Mouse (Mus musculus) heart, postnatal 0 days (tissue): ENCODE measurements around the gene Rmdn3. TPM values are rescaled to one million over a fixed set of nuclear protein-coding genes. Genes with fewer than 3 reads are reported as not detected.
A peak's percentile ranks its signal among the peaks of the same experiment; 100 is the strongest.

Experiments used
- ATAC-seq: fragments of 200-750 bp; cut with Nextera tagmentation; 2 replicates; pipeline ENCODE4 v1.8.0; 2017; ENCODE audit warnings: low read depth, moderate number of reproducible peaks, moderate library complexity; ENCODE audit not compliant: insufficient read depth
- DNase-seq: peaks from one replicate; pipeline ENCODE4 v3.0.0-alpha.2; 2016; ENCODE audit warnings: low spot score
- H3K27ac ChIP-seq: fragments of 300-500 bp; sonication (generic); 2 replicates; pipeline ENCODE4 v1.5.1; 2014; ENCODE audit warnings: low read depth, mild to moderate bottlenecking
- H3K27me3 ChIP-seq: fragments of 300-500 bp; sonication (generic); 2 replicates; pipeline ENCODE4 v1.6.1; 2014; ENCODE audit warnings: low read length, mixed read lengths; ENCODE audit not compliant: control insufficient read depth, insufficient read depth
- H3K36me3 ChIP-seq: fragments of 300-500 bp; sonication (generic); replicated peaks from 2 replicates; pipeline ENCODE4 v1.6.1; 2014; ENCODE audit warnings: low read length, mixed read lengths; ENCODE audit not compliant: control insufficient read depth, insufficient read depth
- H3K4me1 ChIP-seq: fragments of 300-500 bp; sonication (generic); 2 replicates; pipeline ENCODE4 v1.6.1; 2014; ENCODE audit warnings: antibody characterized with exemption; ENCODE audit not compliant: control insufficient read depth, insufficient read depth
- H3K4me2 ChIP-seq: fragments of 300-500 bp; sonication (generic); 2 replicates; pipeline ENCODE4 v1.6.1; 2014; ENCODE audit warnings: low read depth, mild to moderate bottlenecking, low read length, moderate library complexity
- H3K4me3 ChIP-seq: fragments of 300-500 bp; sonication (generic); 2 replicates; pipeline ENCODE4 v1.5.1; 2014; ENCODE audit warnings: low read depth, low read length
- H3K9ac ChIP-seq: fragments of 300-500 bp; sonication (generic); replicated peaks from 2 replicates; pipeline ENCODE4 v1.6.1; 2014; ENCODE audit warnings: low read depth, low read length, mixed read lengths
- H3K9me3 ChIP-seq: fragments of 300-500 bp; sonication (generic); replicated peaks from 2 replicates; pipeline ENCODE4 v1.6.1; 2016; ENCODE audit warnings: low read length; ENCODE audit not compliant: control insufficient read depth
- CTCF ChIP-seq: IDR thresholded peaks from 2 replicates; pipeline ENCODE4 v1.5.1; 2016; ENCODE audit warnings: antibody characterized with exemption, control low read depth, low read depth
- EP300 ChIP-seq: IDR thresholded peaks from 2 replicates; pipeline ENCODE4 v1.6.1; 2016; ENCODE audit warnings: antibody characterized with exemption, low read depth
- WGBS: fragments of 180-500 bp; shearing (Covaris S2); extraction: QIAGEN DNeasy Blood & Tissue Kit; methylation state at CpG from one replicate; pipeline ENCODE4 v1.1.7; 2014; 5-methylcytosine and 5-hydroxymethylcytosine counted together
- polyA plus RNA-seq: library from polyadenylated mRNA; unstranded; fragments of >200 nt; fragmentation: Nextera tagmentation; extraction: Ambion mirVana; gene quantifications from 2 replicates; pipeline ENCODE4 v1.2.1, GENCODE M21; 2015
- total RNA-seq: library from RNA; depleted of rRNA; stranded (reverse); fragments of >200 nt; gene quantifications from 2 replicates; pipeline ENCODE4 v1.2.3, GENCODE M21; 2014; ENCODE audit warnings: low replicate concordance

Rmdn3 gene
- total and polyA plus RNA-seq, 2 experiments from 2014 or later, result 14.4 to 17.0 TPM

DNA sequence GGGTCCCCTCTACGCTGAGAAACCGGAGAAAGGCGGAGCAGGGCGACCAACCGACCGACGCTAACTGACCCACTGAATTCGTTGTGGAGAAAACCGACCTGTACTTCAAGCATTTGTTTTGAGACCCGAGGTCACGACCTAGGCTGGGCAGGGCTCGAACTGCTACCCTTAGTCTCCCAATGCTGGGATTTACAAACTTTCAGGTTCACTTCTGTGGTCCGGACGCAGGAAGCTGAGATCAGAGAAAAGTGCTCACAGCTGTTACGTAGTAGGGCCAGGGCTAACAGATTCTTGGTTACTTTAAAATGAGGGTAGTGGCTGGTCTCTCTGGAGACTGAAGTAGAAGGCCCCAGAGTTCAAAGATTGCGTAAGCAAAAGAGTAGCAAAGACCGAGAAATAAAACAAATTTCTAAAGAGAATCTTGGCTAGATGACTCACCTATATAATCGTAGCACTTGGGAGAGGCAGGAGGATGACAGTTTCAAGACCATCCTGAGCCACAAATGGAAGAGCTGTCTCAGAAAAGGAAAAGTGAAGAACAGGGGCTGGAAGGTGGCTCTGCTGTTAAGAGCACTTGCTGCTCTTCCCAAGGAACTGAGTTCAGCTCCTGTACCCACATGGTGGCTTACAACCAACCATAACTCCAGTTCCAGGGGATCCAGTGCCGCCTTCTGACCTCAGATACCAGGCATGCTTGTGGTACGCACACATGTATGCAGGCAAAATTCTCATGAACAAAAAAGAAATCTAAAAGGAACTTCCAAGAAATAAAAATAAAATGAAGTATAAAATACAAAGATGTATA is 43.5 kb downstream of the Rmdn3 start:
- Histone ChIP-seq H3K9ac (peak overlapping the region; percentile 49), H3K4me2 (peak overlapping the region; percentile 99), H3K36me3 (0 out of 2 replicates have a peak, but pooled peaks cover 6% of the 10 kb centered on the region), H3K9me3 (no peaks in the 10 kb centered on the region), H3K27ac (peak overlapping the region; percentile 77; the same call in 1 of the 2 replicates), H3K4me1 (0 out of 2 replicates have a peak, but pooled peaks cover 9% of the 10 kb centered on the region), H3K27me3 (no peaks in the 10 kb centered on the region), H3K4me3 (peak overlapping the region; percentile 75)
- ATAC-seq (no peak), DNase-seq (no peak)
- WGBS, result 10% methylated on average over 20 of the region's 20 CpGs
- TF ChIP-seq CTCF (no peak), EP300 (no peak)

DNA sequence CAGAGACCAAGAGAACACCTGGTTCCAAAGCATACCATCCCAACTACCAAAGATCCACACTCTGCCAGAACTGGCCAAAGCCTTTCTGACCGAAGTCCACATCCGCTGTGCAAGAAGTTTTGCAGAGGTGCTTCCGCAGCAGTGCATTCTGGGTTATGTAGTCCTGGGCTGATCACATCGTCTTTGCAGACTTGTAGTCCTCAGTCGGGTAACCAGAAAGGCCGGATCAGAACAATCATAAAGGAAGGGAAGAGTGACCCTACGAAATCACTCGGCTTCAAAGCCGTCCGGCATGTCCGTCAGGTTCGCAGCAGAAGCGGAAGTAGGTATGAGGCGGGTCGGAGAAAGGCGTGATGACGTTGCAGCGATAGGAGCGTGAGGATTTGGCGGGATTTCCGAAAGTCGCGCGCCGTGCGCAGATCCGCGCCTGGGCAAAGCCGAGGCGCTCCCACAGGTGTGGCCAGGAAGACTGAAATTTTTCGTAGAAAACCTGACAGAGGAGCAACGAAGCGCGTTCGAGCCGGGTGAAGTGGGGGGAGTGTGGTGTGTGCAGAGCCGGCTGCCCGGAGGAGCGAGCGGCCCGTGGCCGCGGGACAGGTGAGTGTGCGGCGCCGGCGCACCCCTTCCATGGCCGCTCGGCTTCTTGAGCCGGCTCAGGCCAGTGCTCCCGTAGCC is 44.3 kb downstream of the Rmdn3 start, which contains the start of gene Rad51:
Rad51 (plus strand) TSS at position 356 of the 675 bp plus-strand sequence.
- ATAC-seq (peak; percentile 92), DNase-seq (peak; percentile 93)
- H3K27me3 ChIP-seq, result no peaks in the 10 kb centered on the region
- H3K9me3 ChIP-seq, result no peaks in the 10 kb centered on the region
- WGBS, result under 1% methylated on average over 51 of the region's 51 CpGs
- H3K36me3 ChIP-seq, result 0 out of 2 replicates have a peak, but pooled peaks cover 6% of the 10 kb centered on the region
- peak within 1 kb of the TSS; percentile 75 for H3K4me3 ChIP-seq
- H3K4me2 ChIP-seq, result peak within 1 kb of the TSS; percentile 99
- TF ChIP-seq CTCF, result no peak
- 0 out of 2 replicates have a peak, but pooled peaks have one; percentile 12 for TF ChIP-seq EP300
- 0 out of 2 replicates have a peak, but pooled peaks cover 9% of the 10 kb centered on the region for H3K4me1 ChIP-seq
- H3K27ac ChIP-seq, result peak within 1 kb of the TSS; percentile 77
- H3K9ac ChIP-seq, result peak within 1 kb of the TSS; percentile 49

DNA sequence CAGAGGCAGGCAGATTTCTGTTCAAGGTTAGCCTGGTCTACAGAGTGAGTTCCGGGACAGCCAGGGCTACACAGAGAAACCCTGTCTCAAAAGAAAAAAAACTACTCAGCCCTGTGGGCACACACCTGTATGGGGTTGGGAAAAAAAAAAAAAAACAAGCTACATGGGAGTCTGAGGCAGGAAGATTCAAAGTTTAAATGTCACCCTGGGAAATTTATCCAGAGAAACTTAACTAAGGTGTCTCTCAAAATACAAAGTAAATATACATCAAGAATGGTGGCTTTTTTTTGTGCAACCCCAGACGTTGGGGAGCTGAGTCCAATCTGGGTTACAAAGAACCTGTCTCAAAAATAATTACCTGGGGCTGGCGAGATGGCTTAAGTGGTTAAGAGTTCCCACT is 45.8 kb downstream of the Rmdn3 start:
- Histone ChIP-seq H3K36me3 (no peaks in the 10 kb centered on the region), H3K27ac (no peak overlapping the region), H3K27me3 (no peaks in the 10 kb centered on the region), H3K4me2 (no peak overlapping the region), H3K9me3 (no peaks in the 10 kb centered on the region), H3K4me1 (0 out of 2 replicates have a peak, but pooled peaks cover 9% of the 10 kb centered on the region), H3K9ac (no peak overlapping the region), H3K4me3 (no peak overlapping the region)
- 96% methylated on average over 3 of the region's 3 CpGs for WGBS
- TF ChIP-seq CTCF (no peak), EP300 (no peak)
- no peak for DNase-seq
- ATAC-seq, result no peak

DNA sequence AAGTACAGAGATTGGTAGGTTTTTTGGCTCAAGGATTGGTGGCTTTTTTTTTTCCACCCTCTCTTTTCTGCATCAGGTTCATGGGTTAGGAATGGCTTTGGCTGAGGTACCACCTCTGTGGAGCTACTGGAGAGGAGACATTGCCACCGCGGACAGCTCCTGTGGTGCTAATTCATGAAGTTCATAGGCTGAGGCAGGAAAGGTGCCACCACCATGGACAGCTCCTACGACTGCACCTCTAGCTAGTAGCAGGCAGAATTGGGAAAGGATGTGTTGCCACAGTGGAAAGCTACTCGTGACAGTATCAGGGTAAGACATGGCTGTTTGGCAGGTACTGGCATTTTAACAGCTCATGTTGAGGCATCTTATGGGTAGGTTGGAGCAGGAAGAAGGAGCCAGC is 48.3 kb downstream of the Rmdn3 start:
- Histone ChIP-seq H3K4me3 (no peak overlapping the region), H3K9me3 (no peaks in the 10 kb centered on the region), H3K27me3 (no peaks in the 10 kb centered on the region), H3K9ac (no peak overlapping the region), H3K4me1 (0 out of 2 replicates have a peak, but pooled peaks cover 8% of the 10 kb centered on the region), H3K36me3 (0 out of 2 replicates have a peak, but pooled peaks cover 9% of the 10 kb centered on the region), H3K27ac (no peak overlapping the region), H3K4me2 (no peak overlapping the region)
- TF ChIP-seq EP300, result no peak
- TF ChIP-seq CTCF, result no peak
- DNase-seq (peak; percentile 31), ATAC-seq (no peak)
- WGBS, result 46% methylated on average over 4 of the region's 4 CpGs

DNA sequence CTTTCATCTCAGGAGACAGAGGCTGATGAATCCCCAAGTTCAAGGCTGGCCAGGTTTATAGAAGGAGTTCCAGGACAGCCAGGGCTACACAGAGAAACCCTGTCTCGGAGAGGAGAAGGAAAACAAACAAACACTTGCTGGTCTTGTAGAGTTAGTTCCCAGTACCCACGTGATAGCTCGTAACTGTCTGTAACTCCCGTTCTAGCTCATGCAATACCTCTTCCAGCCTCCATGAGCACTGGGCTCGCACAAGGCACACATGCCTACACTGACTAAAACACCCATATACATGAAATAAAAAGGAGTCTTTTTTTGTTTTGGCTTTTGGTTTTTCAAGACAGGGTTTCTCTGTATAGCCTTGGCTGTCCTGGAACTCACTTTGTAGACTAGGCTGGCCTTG is 50.3 kb downstream of the Rmdn3 start:
- Histone ChIP-seq H3K27ac (no peak overlapping the region), H3K9me3 (no peaks in the 10 kb centered on the region), H3K4me1 (no peaks in the 10 kb centered on the region), H3K36me3 (peaks cover 28% of the 10 kb centered on the region), H3K9ac (no peak overlapping the region), H3K27me3 (no peaks in the 10 kb centered on the region), H3K4me3 (no peak overlapping the region), H3K4me2 (no peak overlapping the region)
- ATAC-seq (no peak), DNase-seq (no peak)
- 83% methylated on average over 5 of the region's 5 CpGs for WGBS
- TF ChIP-seq CTCF, result no peak
- no peak for TF ChIP-seq EP300
